Mouse (Mus musculus) layer of hippocampus, adult 18-20 months (tissue): ENCODE data around the gene Rpl10a. TPM values are rescaled to one million over a fixed set of nuclear protein-coding genes. Genes with fewer than 3 reads are reported as not detected.

Experiments used
- DNase-seq, 2 experiments: peaks; one replicate each; pipeline ENCODE4 v3.0.0; 2022; ENCODE audit warnings: low spot score in 2 of 2
- long read RNA-seq: library from polyadenylated mRNA; stranded (forward); transcript quantifications from one replicate; pipeline ENCODE4 v2.0.0, GENCODE M21; 2021
- total RNA-seq, 2 experiments: library from RNA; stranded (reverse); gene quantifications; 2 replicates each; pipeline ENCODE4 v1.2.3; 2021

The Rpl10a gene
- total RNA-seq: 100 to 1,000 TPM; 356 to 365 TPM
- long read RNA-seq, transcript Rpl10a-201 (6 exons, 830 nt): major isoform, 71 of 92 reads
- long read RNA-seq, partial matches to known transcripts: 6 of 92 reads
- long read RNA-seq, other reads (novel, unspliced or antisense): 4 of 92 reads

- peak; percentile 94 to 98 for DNase-seq
These were observed at the start of gene Rpl10a for GRCm38 (mm10) chr17:28328366-28328928. Rpl10a (plus strand) TSS chr17:28328471.

GRCm38 (mm10) chr17:28279236-28279635 lies 49.0 kb upstream of the Rpl10a start:
- no peak for DNase-seq

GRCm38 (mm10) chr17:28279780-28280422 lies 48.4 kb upstream of the Rpl10a start:
- no peak for DNase-seq

GRCm38 (mm10) chr17:28280423-28280800 lies 47.9 kb upstream of the Rpl10a start:
- no peak for DNase-seq

- no peak for DNase-seq
These were observed 47.4 kb upstream of the Rpl10a start for GRCm38 (mm10) chr17:28280831-28281377.

- DNase-seq: no peak
These were observed 46.3 kb upstream of the Rpl10a start for GRCm38 (mm10) chr17:28281866-28282441.

GRCm38 (mm10) chr17:28283199-28283598 lies 45.1 kb upstream of the Rpl10a start:
- no peak for DNase-seq

- DNase-seq: no peak
These were observed 42.1 kb upstream of the Rpl10a start for GRCm38 (mm10) chr17:28286133-28286532.

- no peak for DNase-seq
These were observed 41.3 kb upstream of the Rpl10a start for GRCm38 (mm10) chr17:28286964-28287363.

GRCm38 (mm10) chr17:28287578-28287977 lies 40.7 kb upstream of the Rpl10a start:
- DNase-seq: no peak

GRCm38 (mm10) chr17:28287980-28288379 lies 40.3 kb upstream of the Rpl10a start:
- no peak for DNase-seq

GRCm38 (mm10) chr17:28290262-28290661 lies 38.0 kb upstream of the Rpl10a start:
- DNase-seq: no peak

- no peak for DNase-seq
These were observed 37.6 kb upstream of the Rpl10a start for GRCm38 (mm10) chr17:28290671-28291070.

- no peak for DNase-seq
These were observed 36.9 kb upstream of the Rpl10a start for GRCm38 (mm10) chr17:28291346-28291745.

- no peak for DNase-seq
These were observed 34.6 kb upstream of the Rpl10a start for GRCm38 (mm10) chr17:28293716-28294115.

- DNase-seq: no peak
These were observed 33.6 kb upstream of the Rpl10a start for GRCm38 (mm10) chr17:28294449-28295333.

- DNase-seq: no peak
These were observed 29.4 kb upstream of the Rpl10a start for GRCm38 (mm10) chr17:28298888-28299287.

- DNase-seq: no peak
These were observed 28.5 kb upstream of the Rpl10a start for GRCm38 (mm10) chr17:28299669-28300320.

- DNase-seq: no peak
These were observed 27.9 kb upstream of the Rpl10a start for GRCm38 (mm10) chr17:28300323-28300722.

GRCm38 (mm10) chr17:28300850-28301249 lies 27.4 kb upstream of the Rpl10a start:
- no peak for DNase-seq

- DNase-seq: no peak
These were observed 23.1 kb upstream of the Rpl10a start for GRCm38 (mm10) chr17:28305172-28305571.
